Mouse (Mus musculus): ENCODE data around the gene Zfp523.

Gene Zfp523

GRCm38 (mm10) chr17:28242296-28242695, 65.4 kb downstream of the Zfp523 start:
- no peak for DNase-seq (ENCODE audit: low read depth, low spot score)

GRCm38 (mm10) chr17:28244214-28244613, 67.3 kb downstream of the Zfp523 start:
- no peak for DNase-seq (ENCODE audit: low read depth, low spot score)

GRCm38 (mm10) chr17:28244714-28245113, 67.8 kb downstream of the Zfp523 start:
- DNase-seq (ENCODE audit: low read depth, low spot score) = no peak

- no peak for DNase-seq (ENCODE audit: low read depth, low spot score)
Observed at GRCm38 (mm10) chr17:28246640-28247039, 69.7 kb downstream of the Zfp523 start.

GRCm38 (mm10) chr17:28247613-28248012, 70.7 kb downstream of the Zfp523 start:
- no peak for DNase-seq (ENCODE audit: low read depth, low spot score)

GRCm38 (mm10) chr17:28249062-28249461, 72.1 kb downstream of the Zfp523 start:
- no peak for DNase-seq (ENCODE audit: low read depth, low spot score)

- no peak for DNase-seq (ENCODE audit: low read depth, low spot score)
Observed at GRCm38 (mm10) chr17:28251579-28252280, 74.8 kb downstream of the Zfp523 start.

- DNase-seq (ENCODE audit: low read depth, low spot score) = no peak
Observed at GRCm38 (mm10) chr17:28252281-28252648, 75.3 kb downstream of the Zfp523 start.

- DNase-seq (ENCODE audit: low read depth, low spot score) = no peak
Observed at GRCm38 (mm10) chr17:28253216-28253615, 76.3 kb downstream of the Zfp523 start.

GRCm38 (mm10) chr17:28254804-28255203, 77.9 kb downstream of the Zfp523 start:
- DNase-seq (ENCODE audit: low read depth, low spot score) = no peak
